Mouse (Mus musculus) kidney, adult 8-10 months (tissue): Measurements from ENCODE around the gene Krt13.

ENCODE experiments used
- DNase-seq, 2 experiments: peaks; one replicate each; pipeline ENCODE4 v3.0.0; 2022

Krt13 gene

GRCm38 (mm10) chr11:100105576-100106122, 15.7 kb downstream of the Krt13 start, which contains the start of gene Krt36:
Krt36 (minus strand) TSS chr11:100105626.
- DNase-seq, result no peak

GRCm38 (mm10) chr11:100102693-100103429, 18.5 kb downstream of the Krt13 start:
- no peak for DNase-seq

- no peak for DNase-seq
Measured at GRCm38 (mm10) chr11:100100391-100100790, 21.0 kb downstream of the Krt13 start.

GRCm38 (mm10) chr11:100097819-100098218, 23.5 kb downstream of the Krt13 start:
- DNase-seq, result no peak

- DNase-seq, result no peak
Measured at GRCm38 (mm10) chr11:100096141-100096540, 25.2 kb downstream of the Krt13 start, which contains the start of gene Krt35. Krt35 (minus strand) TSS chr11:100096241.

GRCm38 (mm10) chr11:100088378-100089025, 32.9 kb downstream of the Krt13 start:
- DNase-seq, result no peak

- DNase-seq, result no peak
Measured at GRCm38 (mm10) chr11:100087861-100088260, 33.5 kb downstream of the Krt13 start, which contains the start of gene Krt32. Krt32 (minus strand) TSS chr11:100088226.

GRCm38 (mm10) chr11:100073873-100074272, 47.5 kb downstream of the Krt13 start:
- DNase-seq, result no peak
